Mouse (Mus musculus): ENCODE data around the gene Smyd3.

Smyd3 gene

GRCm38 (mm10) chr1:178989485-178989884 lies 528.4 kb downstream of the Smyd3 start:
- in situ Hi-C loops (cut with MboI, MseI), result no loop called here

DNA sequence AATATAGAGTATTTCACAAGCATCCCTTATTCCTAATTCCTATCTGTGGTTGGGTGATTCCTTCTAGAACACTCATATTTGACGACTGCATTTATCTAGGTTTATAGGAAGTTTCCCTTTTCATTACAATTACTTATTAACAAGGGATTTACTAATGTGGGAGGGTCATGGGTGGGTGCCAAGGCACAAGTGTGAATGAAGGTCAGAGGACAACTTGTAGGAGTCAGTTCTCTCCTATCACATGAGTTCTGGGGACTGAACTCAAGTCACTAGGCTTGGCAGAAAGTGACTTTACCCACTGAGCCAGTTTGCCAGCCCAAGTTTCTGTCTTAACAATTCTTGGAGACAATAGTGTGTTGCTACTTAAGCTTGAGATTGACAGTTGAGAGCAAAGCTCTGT lies 529.7 kb downstream of the Smyd3 start:
- in situ Hi-C loops (cut with MboI, MseI), result no loop called here

GRCm38 (mm10) chr1:178981641-178982040 lies 536.2 kb downstream of the Smyd3 start:
- in situ Hi-C loops (cut with MboI, MseI), result no loop called here

- in situ Hi-C loops (cut with MboI, MseI), result no loop called here
These were observed 537.7 kb downstream of the Smyd3 start for GRCm38 (mm10) chr1:178980185-178980584.

- in situ Hi-C loops (cut with MboI, MseI), result no loop called here
These were observed 539.1 kb downstream of the Smyd3 start for GRCm38 (mm10) chr1:178978617-178979245.

- in situ Hi-C loops (cut with MboI, MseI), result no loop called here
These were observed 545.8 kb downstream of the Smyd3 start for GRCm38 (mm10) chr1:178972055-178972454.

- in situ Hi-C loops (cut with MboI, MseI), result loop anchor here (5.0 kb wide), 1 partner anchor 434 kb away; the partner anchor contains the start of gene Kif26b
These were observed 556.2 kb downstream of the Smyd3 start for GRCm38 (mm10) chr1:178961661-178962060.

- in situ Hi-C loops (cut with MboI, MseI), result loop anchor here (5.0 kb wide), 1 partner anchor 433 kb away; the partner anchor contains the start of gene Kif26b
These were observed 557.8 kb downstream of the Smyd3 start for GRCm38 (mm10) chr1:178960015-178960559.

DNA sequence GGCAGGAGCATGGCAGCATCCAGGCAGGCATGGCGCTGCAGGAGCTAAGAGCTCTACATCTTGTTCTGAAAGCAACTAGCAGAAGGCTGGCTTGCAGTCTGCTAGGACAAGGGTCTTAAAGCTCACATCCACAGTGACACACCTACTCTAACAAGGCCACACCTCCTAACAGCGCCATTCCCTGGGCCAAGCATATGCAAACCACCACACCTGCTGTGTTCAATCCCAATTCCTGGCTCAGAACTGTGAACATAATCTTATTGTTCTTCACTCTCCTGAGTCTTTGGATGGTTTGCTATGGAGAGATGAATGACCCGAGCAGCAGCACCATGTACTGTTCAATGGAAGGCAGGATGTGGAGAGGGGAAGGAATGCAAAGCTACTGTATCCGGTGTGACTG lies 559.2 kb downstream of the Smyd3 start:
- in situ Hi-C loops (cut with MboI, MseI), result no loop called here

DNA sequence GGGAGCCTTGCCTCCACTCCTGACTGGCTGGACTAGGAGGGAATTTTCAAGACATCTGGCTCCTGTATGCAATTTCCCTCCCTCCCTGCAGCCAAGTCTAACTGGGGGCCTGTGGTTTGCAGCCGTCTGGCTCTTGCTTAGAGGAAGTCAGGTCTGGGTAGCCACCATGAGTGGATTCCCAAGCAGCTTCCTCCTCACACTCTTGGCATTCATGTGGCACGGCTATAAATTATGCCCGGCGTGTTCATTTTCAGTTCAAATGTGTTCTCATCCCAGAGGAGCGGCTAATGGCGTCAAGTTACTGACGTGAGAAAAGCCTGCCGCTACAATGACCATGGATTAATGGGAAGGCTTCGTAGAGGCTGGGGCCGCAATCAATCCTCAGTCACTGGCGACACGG lies 564.9 kb downstream of the Smyd3 start:
- in situ Hi-C loops (cut with MboI, MseI), result no loop called here

DNA sequence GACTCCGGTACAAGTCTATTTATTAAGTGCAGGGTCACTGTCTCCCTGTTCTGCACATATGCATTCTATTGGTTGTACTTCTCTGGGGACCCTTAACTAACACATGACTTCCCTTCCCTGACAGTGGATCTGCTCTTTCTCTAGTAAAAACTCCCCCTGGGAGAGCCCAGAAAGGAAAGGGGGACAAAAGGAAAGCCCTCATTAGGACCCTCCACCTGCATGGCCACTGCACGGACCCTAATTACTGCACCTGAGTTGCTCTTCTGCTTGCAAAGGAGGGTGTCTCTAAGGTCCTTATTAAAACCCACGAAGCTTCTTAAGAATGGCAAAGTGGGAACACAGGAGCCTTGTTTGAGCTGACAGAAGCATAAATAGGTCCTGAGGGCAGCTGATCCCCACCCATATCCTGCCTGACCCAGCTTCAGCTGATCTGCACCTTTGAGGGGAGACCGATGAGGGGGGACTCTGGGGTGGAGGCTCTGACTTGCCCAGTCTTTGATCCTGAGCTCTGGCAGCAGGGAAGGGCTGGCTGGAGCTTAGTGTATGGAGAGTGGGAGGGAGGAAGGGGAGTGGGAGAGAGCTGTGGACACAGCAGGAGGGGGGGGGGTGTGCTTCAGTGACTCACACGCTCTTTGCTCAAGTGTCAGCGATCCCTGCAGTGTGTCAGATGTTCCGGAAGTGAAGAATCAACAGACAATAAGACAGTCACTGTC lies 575.4 kb downstream of the Smyd3 start:
- in situ Hi-C loops (cut with MboI, MseI), result no loop called here

GRCm38 (mm10) chr1:178940353-178940752 lies 577.5 kb downstream of the Smyd3 start:
- in situ Hi-C loops (cut with MboI, MseI), result no loop called here

DNA sequence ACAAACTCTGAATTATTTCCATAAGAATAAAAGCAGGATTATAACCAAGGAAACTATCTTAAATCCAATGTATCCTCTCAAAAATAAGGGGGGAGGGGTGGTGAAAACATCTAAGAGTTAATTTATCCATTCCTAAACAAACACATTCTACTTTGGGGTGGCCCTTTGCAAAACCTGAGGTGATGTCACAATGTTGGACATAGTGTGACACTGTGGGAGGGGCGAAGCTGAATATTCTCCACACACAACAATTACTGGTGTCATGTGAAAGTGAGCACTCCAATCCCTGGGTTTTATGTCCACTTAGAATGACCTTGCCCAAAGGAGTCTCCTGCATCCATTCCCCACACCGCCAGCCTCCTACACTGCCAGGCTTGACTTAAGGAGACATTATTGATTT lies 580.9 kb downstream of the Smyd3 start:
- in situ Hi-C loops (cut with MboI, MseI), result no loop called here

DNA sequence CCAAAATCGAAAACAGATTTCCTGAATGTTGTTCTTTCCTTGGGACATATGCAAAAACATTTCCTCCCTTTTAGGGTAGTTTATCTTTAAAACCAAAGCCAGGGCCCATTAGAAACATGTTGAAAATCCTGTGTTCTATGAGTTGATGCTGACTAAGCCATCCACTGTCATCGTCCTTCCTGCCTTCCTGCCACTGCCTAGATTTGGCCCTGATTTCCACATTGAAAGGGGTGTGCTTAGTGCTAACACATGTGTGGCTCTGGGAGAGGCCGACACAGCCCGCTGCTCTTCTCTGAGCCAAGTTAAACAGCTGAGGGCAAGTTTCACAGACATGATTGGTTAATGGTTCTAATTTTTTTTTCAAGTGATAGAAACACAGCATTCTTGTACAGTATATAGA lies 581.4 kb downstream of the Smyd3 start:
- in situ Hi-C loops (cut with MboI, MseI), result no loop called here

DNA sequence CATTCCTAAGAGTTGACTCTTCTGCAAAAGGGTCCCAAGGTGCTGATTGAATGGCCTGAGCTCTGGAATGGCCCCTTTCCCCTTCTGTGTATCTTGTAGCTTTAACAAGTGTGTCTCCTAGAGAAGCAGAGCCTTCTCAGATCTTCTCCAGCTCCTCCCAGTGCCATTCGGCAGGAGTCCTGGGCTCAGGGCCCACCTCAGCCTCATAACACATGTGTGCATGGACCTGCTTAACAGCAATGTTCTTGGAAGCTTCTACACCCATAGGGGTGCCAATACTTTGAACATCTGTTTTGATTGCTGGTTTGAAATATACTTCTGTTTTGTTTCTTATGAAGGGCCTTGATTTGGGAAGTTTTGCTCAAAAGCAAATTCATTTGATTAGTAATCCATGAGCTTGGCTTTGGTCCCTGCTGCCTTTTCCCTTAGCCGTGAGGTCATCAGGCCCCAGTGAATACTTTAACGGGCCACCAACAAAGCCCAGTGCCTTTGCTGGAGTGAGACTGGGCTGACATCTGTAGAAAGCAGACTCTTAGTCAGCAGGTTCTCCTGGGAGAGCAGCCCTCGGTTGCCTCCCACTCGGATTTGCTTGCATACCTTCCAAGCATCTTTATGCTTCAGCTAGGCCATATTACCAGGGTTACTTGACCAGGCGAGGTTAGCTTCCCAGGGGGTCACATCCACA lies 583.7 kb downstream of the Smyd3 start:
- in situ Hi-C loops (cut with MboI, MseI), result no loop called here

- in situ Hi-C loops (cut with MboI, MseI), result no loop called here
These were observed 588.3 kb downstream of the Smyd3 start for GRCm38 (mm10) chr1:178929531-178929930.

DNA sequence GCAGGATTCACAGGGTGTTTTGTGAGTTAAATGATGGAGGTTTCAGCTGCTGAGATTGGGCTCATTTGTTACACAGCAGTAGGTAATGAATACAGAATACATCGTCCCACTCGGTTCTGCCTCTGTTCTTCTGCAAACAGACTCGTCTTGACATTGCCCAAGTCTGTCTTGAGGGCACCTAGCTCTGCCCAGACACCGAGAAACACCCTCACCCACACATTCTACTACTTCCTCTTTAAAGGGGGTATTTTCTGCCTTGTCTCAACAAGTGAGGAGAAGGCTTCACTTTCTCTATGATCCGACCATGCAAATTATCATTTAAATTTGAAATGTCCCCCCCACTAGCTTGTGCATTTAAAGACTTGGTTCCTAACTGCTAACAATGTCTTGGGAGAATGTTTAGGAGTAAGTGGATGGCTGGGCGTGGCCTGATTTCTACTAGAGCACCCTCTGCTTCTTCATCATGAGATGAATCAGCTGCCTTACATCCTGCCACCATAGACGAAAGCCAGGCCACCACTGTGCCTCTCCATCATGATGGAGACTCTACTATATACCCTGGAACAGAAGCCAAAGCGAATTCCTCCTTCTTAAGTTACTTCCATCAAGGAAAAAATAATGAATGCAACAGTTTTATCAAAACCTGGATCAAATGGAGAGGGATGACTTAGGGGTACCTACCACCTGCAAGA lies 593.2 kb downstream of the Smyd3 start:
- in situ Hi-C loops (cut with MboI, MseI), result no loop called here

- in situ Hi-C loops (cut with MboI, MseI), result loop anchor here (10.0 kb wide), 1 partner anchor 1503 kb away; no protein-coding TSS in a partner anchor
These were observed 600.5 kb downstream of the Smyd3 start for GRCm38 (mm10) chr1:178917194-178917902.

GRCm38 (mm10) chr1:178915056-178915455 lies 602.8 kb downstream of the Smyd3 start:
- in situ Hi-C loops (cut with MboI, MseI), result loop anchor here (10.0 kb wide), 1 partner anchor 1500 kb away; no protein-coding TSS in a partner anchor

- in situ Hi-C loops (cut with MboI, MseI), result loop anchor here (10.0 kb wide), 1 partner anchor 1498 kb away; no protein-coding TSS in a partner anchor
These were observed 604.7 kb downstream of the Smyd3 start for GRCm38 (mm10) chr1:178912936-178913716.

All from regulatory T cell (primary cell).